Mouse (Mus musculus): Measurements from ENCODE around the gene Rhou. TPM values are rescaled to one million over a fixed set of nuclear protein-coding genes. Genes with fewer than 3 reads are reported as not detected.

Rhou gene
- polyA plus RNA-seq, 1 experiment: 19.5 TPM

GRCm38 (mm10) chr8:123707137-123707536 lies 53.4 kb downstream of the Rhou start:
- Histone ChIP-seq H3K27ac (ENCODE audit: insufficient read depth, low read length) (no peak overlapping the region), H3K4me1 (ENCODE audit: control insufficient read depth, insufficient read depth, low read length) (no peaks in the 10 kb centered on the region; the same call in 1 of the 2 replicates), H3K4me3 (ENCODE audit: insufficient read depth, low read length) (no peak overlapping the region)
- TF ChIP-seq POLR2A (IDR thresholded peaks at IDR 0.05; ENCODE audit: low read depth, low read length): no peak
- TF ChIP-seq CTCF (IDR thresholded peaks at IDR 0.05; ENCODE audit: borderline replicate concordance, insufficient read depth, low read length): no peak

DNA sequence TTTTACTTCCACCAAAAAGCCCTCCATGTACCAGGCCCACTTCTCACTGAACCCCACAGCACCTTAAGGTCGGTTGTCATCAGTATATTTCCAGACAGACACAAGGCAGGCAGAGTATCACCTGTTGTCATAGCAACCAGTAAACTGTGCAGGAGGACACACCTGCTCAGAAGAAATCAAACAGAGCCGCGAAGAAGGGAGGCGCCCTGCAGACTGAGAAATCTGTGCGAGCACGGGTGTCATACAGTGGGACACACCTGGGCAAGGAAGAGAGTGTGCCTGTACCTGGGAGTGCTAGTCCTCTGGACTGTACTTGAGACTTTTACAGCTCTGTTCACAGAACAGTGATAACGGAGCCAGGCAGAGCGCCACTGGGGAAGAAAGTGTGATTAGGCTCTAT lies 55.0 kb downstream of the Rhou start:
- TF ChIP-seq POLR2A (IDR thresholded peaks at IDR 0.05; ENCODE audit: low read depth, low read length) (no peak), CTCF (IDR thresholded peaks at IDR 0.05; ENCODE audit: borderline replicate concordance, insufficient read depth, low read length) (no peak)
- Histone ChIP-seq H3K4me1 (ENCODE audit: control insufficient read depth, insufficient read depth, low read length) (no peaks in the 10 kb centered on the region; the same call in 1 of the 2 replicates), H3K27ac (ENCODE audit: insufficient read depth, low read length) (no peak overlapping the region), H3K4me3 (ENCODE audit: insufficient read depth, low read length) (no peak overlapping the region)

DNA sequence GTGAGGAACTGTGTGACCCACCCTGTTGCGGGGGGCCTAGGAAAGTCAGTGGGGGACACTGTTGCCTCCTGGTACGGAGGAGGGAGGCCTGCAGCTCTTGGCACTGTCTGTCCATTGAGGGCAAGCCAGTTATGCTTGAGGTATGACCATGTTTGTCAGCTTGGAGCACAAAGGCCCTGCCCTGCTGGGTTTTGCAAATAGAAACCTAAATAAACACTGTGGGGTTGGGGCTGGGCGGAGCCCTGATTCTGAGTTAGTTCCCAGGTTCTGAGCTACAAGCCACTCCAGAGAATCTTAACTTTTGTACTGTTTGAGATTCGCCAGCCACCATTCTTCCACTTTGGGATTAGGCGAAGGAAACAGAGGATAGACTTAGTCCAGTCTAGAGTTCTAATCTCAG lies 56.6 kb downstream of the Rhou start:
- H3K27ac ChIP-seq (ENCODE audit: insufficient read depth, low read length): no peak overlapping the region

More for the DNA sequence above, 56.6 kb downstream of the Rhou start:
- no peaks in the 10 kb centered on the region; the same call in 1 of the 2 replicates for H3K4me1 ChIP-seq (ENCODE audit: control insufficient read depth, insufficient read depth, low read length)
- H3K4me3 ChIP-seq (ENCODE audit: insufficient read depth, low read length): no peak overlapping the region
- TF ChIP-seq POLR2A (IDR thresholded peaks at IDR 0.05; ENCODE audit: low read depth, low read length): no peak
- TF ChIP-seq CTCF (IDR thresholded peaks at IDR 0.05; ENCODE audit: borderline replicate concordance, insufficient read depth, low read length): no peak

Other genes starting within 250 kb of the Rhou start
- gene Mc1r, start 246.8 kb upstream of the Rhou start, polyA plus RNA-seq (2011; ENCODE audit: insufficient read length, low read depth, missing spikeins): not detected in 2 replicates
- gene Tubb3, start 242.5 kb upstream of the Rhou start, polyA plus RNA-seq (2011; ENCODE audit: insufficient read length, low read depth, missing spikeins): 25.5 and 32.0 TPM in 2 replicates
- gene Def8, start 230.4 kb upstream of the Rhou start, polyA plus RNA-seq (2011; ENCODE audit: insufficient read length, low read depth, missing spikeins): 33.5 and 36.4 TPM in 2 replicates
- 28.7 and 30.1 TPM in 2 replicates for gene Afg3l1, start 176.0 kb upstream of the Rhou start, polyA plus RNA-seq (2011; ENCODE audit: insufficient read length, low read depth, missing spikeins)
- gene Dbndd1, start 138.5 kb upstream of the Rhou start, polyA plus RNA-seq (2011; ENCODE audit: insufficient read length, low read depth, missing spikeins): 0.45 TPM in 1 of 2 replicates, not detected in the other
- 21.7 and 22.2 TPM in 2 replicates for gene Gas8, start 135.1 kb upstream of the Rhou start, polyA plus RNA-seq (2011; ENCODE audit: insufficient read length, low read depth, missing spikeins)
- gene Rab4a, start 152.1 kb downstream of the Rhou start, polyA plus RNA-seq (2011; ENCODE audit: insufficient read length, low read depth, missing spikeins): 22.0 and 26.1 TPM in 2 replicates
- 2.9 and 4.4 TPM in 2 replicates for gene Ccsap, start 206.3 kb downstream of the Rhou start, polyA plus RNA-seq (2011; ENCODE audit: insufficient read length, low read depth, missing spikeins)
- 25.9 and 159 TPM in 2 replicates for gene Acta1, start 240.8 kb downstream of the Rhou start, polyA plus RNA-seq (2011; ENCODE audit: insufficient read length, low read depth, missing spikeins)

Data from embryonic fibroblast, embryonic 13.5 days (primary cell).